ENCODE assay signal across 12 mouse cellular contexts in genomic region chr3:98056956-98057365, GRCm38 (mm10). TPM values are rescaled to one million over a fixed set of nuclear protein-coding genes. Genes with fewer than 3 reads are reported as not detected.
DNase-seq lines count a peak whose midpoint lies in the region; ATAC-seq and TF ChIP-seq lines count a peak whose summit lies in the region.
"Had no signal": no experiment of that assay in that cellular context is flagged by ENCODE, and none has a peak within 500 bp of the region (broad histone marks: within the 10 kb centered on the region; RNA-seq: fewer than 3 reads in every experiment).

No protein-coding gene starts in this region.

- peak overlapping the region; percentile 81 for H3K27ac ChIP-seq in gastrocnemius, adult 2 months
- 0 out of 2 replicates have a peak overlapping the region, but pooled peaks have one; percentile 35 for H3K27ac ChIP-seq in embryonic facial prominence, embryonic 15.5 days (replicated peaks)
- H3K27ac ChIP-seq in lung, embryonic 15.5 days, result peak overlapping the region; percentile 75
- H3K27ac ChIP-seq: neural tube, embryonic 13.5 days had no signal

- peak; percentile 79 for DNase-seq in gastrocnemius, adult 2 months
- no peak for DNase-seq in gastrocnemius, postnatal 10 days
- peak; percentile 93 for DNase-seq in 416B (ENCODE audit: low read depth)
- DNase-seq in retina, embryonic 14.5 days (ENCODE audit: low spot score), result no peak
- no peak for DNase-seq in right cerebral cortex, adult 2 months (ENCODE audit: low spot score in 2 of 2)
- DNase-seq in B cell, adult 2 months, result no peak

- H3K36me3 ChIP-seq in embryonic facial prominence, embryonic 15.5 days, result no peaks in the 10 kb centered on the region
- no peaks in the 10 kb centered on the region for H3K36me3 ChIP-seq in lung, embryonic 15.5 days
- H3K36me3 ChIP-seq: heart, embryonic 15.5 days; neural tube, embryonic 13.5 days had no signal

- peak overlapping the region; percentile 4 for H3K4me3 ChIP-seq in gastrocnemius, adult 2 months
- H3K4me3 ChIP-seq in embryonic facial prominence, embryonic 15.5 days (replicated peaks), result no peak overlapping the region
- no peak overlapping the region for H3K4me3 ChIP-seq in lung, embryonic 15.5 days
- H3K4me3 ChIP-seq: heart, embryonic 15.5 days; neural tube, embryonic 13.5 days had no signal

- peaks cover 74% of the 10 kb centered on the region for H3K4me1 ChIP-seq in embryonic facial prominence, embryonic 15.5 days
- peaks cover 75% of the 10 kb centered on the region for H3K4me1 ChIP-seq in lung, embryonic 15.5 days

- no peak overlapping the region for H3K4me2 ChIP-seq in embryonic facial prominence, embryonic 15.5 days (replicated peaks)
- H3K4me2 ChIP-seq in lung, embryonic 15.5 days, result no peak overlapping the region
- H3K4me2 ChIP-seq: heart, embryonic 15.5 days; neural tube, embryonic 13.5 days had no signal

- ATAC-seq in embryonic facial prominence, embryonic 15.5 days (ENCODE audit: insufficient number of reproducible peaks, low FRiP score, low TSS enrichment, low read depth), result no peak
- no peak for ATAC-seq in lung, embryonic 15.5 days (ENCODE audit: borderline replicate concordance, extremely low read depth, low FRiP score, low TSS enrichment)
- ATAC-seq: activated CD4-positive, CD25-positive, alpha-beta regulatory T cell, adult 4 months; CD4-positive, CD25-positive, alpha-beta regulatory T cell, adult 4 months had no signal

- no peak overlapping the region for H3K9ac ChIP-seq in embryonic facial prominence, embryonic 15.5 days
- H3K9ac ChIP-seq in lung, embryonic 15.5 days, result no peak overlapping the region
- H3K9ac ChIP-seq: heart, embryonic 15.5 days; neural tube, embryonic 13.5 days had no signal

- no peak for TF ChIP-seq CTCF in gastrocnemius, adult 2 months (IDR thresholded peaks at IDR 0.05)

- 52% methylated on average over 6 of the region's 6 CpGs for WGBS in embryonic facial prominence, embryonic 15.5 days
- 64% methylated on average over 6 of the region's 6 CpGs for WGBS in lung, embryonic 15.5 days

- H3K27me3 ChIP-seq in embryonic facial prominence, embryonic 15.5 days, result no peaks in the 10 kb centered on the region
- no peaks in the 10 kb centered on the region for H3K27me3 ChIP-seq in lung, embryonic 15.5 days
- H3K27me3 ChIP-seq: heart, embryonic 15.5 days; neural tube, embryonic 13.5 days had no signal

- no peaks in the 10 kb centered on the region for H3K9me3 ChIP-seq in embryonic facial prominence, embryonic 15.5 days (replicated peaks)
- no peaks in the 10 kb centered on the region for H3K9me3 ChIP-seq in lung, embryonic 15.5 days
- H3K9me3 ChIP-seq: heart, embryonic 15.5 days; neural tube, embryonic 13.5 days had no signal

- intact Hi-C loops in gastrocnemius, adult 2 months (cut with DNase I), result no loop called here

RNA-seq across cellular contexts. Expression of gene Notch2, which starts 43.6 kb away (rescaled TPM):
- total RNA-seq in gastrocnemius, adult 2 months (2021), result 10 to 100 TPM in 1 of 2 experiments, 1 to 10 TPM in 1; 8.7 to 10.3 TPM
- 10 to 100 TPM; 32.0 to 42.1 TPM for total RNA-seq in gastrocnemius, postnatal 10 days (2021)
- 30.6 and 31.8 TPM in 2 replicates for polyA plus RNA-seq in embryonic facial prominence, embryonic 15.5 days (2015; fragmentation: Nextera tagmentation; extraction: Ambion mirVana)
- 33.4 and 35.1 TPM in 2 replicates for polyA plus RNA-seq in lung, embryonic 15.5 days (2015; fragmentation: Nextera tagmentation; extraction: Ambion mirVana)

Comparison
In these comparisons a context has a peak if more than half of its experiments do, and no peak if none do; other contexts are left out.
1. DNase-seq: peak in gastrocnemius, adult 2 months (single experiment) and 416B (single experiment); none in gastrocnemius, postnatal 10 days (single experiment), retina, embryonic 14.5 days (single experiment), right cerebral cortex, adult 2 months (0 of 2) and B cell, adult 2 months (0 of 2).
2. Peak in every context shown above with its lines, with median percentiles within 50 percentile points of each other: H3K27ac ChIP-seq.